Mouse (Mus musculus): ENCODE measurements at regions not wholly inside any gene's neighbourhood (a gene's known extent, or its start where the extent isn't known, plus 50 kb on each side); places are given as distances from the start of the nearest gene placed in this dataset.
"Not testable (repeated sequence)": the region's sequence is repeated elsewhere in the genome, so short reads cannot be mapped to it uniquely, and the experiment has no call there.

- DNase-seq = no peak
These were observed 66.9 kb downstream of the Twistnb start for GRCm38 (mm10) chr12:33496306-33496705.

GRCm38 (mm10) chr12:33497319-33497892 lies 68.0 kb downstream of the Twistnb start:
- DNase-seq = no peak

- DNase-seq = no peak
These were observed 112.1 kb downstream of the Twistnb start for GRCm38 (mm10) chr12:33541566-33541965.

GRCm38 (mm10) chr12:33551660-33552059 lies 122.2 kb downstream of the Twistnb start:
- not testable (repeated sequence) for DNase-seq

- no peak for DNase-seq
These were observed 122.8 kb downstream of the Twistnb start for GRCm38 (mm10) chr12:33552231-33552630.

- no peak for DNase-seq
These were observed 123.2 kb downstream of the Twistnb start for GRCm38 (mm10) chr12:33552651-33553050.

- no peak for DNase-seq
These were observed 124.3 kb downstream of the Twistnb start for GRCm38 (mm10) chr12:33553731-33554130.

- DNase-seq = no peak
These were observed 131.7 kb downstream of the Twistnb start for GRCm38 (mm10) chr12:33561141-33561540.

GRCm38 (mm10) chr12:33577877-33578428 lies 148.5 kb downstream of the Twistnb start:
- no peak for DNase-seq

- DNase-seq = no peak
These were observed 151.4 kb downstream of the Twistnb start for GRCm38 (mm10) chr12:33580809-33581208.

- no peak for DNase-seq
These were observed 161.6 kb downstream of the Twistnb start for GRCm38 (mm10) chr12:33591031-33591430.

- DNase-seq = no peak
These were observed 163.0 kb downstream of the Twistnb start for GRCm38 (mm10) chr12:33592431-33592911.

- DNase-seq = peak; percentile 8
These were observed 163.5 kb downstream of the Twistnb start for GRCm38 (mm10) chr12:33592938-33593337.

GRCm38 (mm10) chr12:33593685-33594084 lies 164.2 kb downstream of the Twistnb start:
- no peak for DNase-seq

- peak; percentile 11 for DNase-seq
These were observed 176.0 kb downstream of the Twistnb start for GRCm38 (mm10) chr12:33605393-33605792.

- DNase-seq = no peak
These were observed 178.6 kb downstream of the Twistnb start for GRCm38 (mm10) chr12:33607811-33608602.

- DNase-seq = no peak
These were observed 182.9 kb downstream of the Twistnb start for GRCm38 (mm10) chr12:33612378-33612777.

- no peak for DNase-seq
These were observed 191.0 kb downstream of the Twistnb start for GRCm38 (mm10) chr12:33620391-33620790.

- DNase-seq = no peak
These were observed 196.9 kb downstream of the Twistnb start for GRCm38 (mm10) chr12:33626092-33626882.

GRCm38 (mm10) chr12:33652597-33652996 lies 223.2 kb downstream of the Twistnb start:
- DNase-seq = no peak

- no peak for DNase-seq
These were observed 246.1 kb downstream of the Twistnb start for GRCm38 (mm10) chr12:33675508-33675907.

- DNase-seq = no peak
These were observed 235.4 kb upstream of the Ferd3l start for GRCm38 (mm10) chr12:33692870-33693269.

- peak; percentile 31 for DNase-seq
These were observed 213.8 kb upstream of the Ferd3l start for GRCm38 (mm10) chr12:33714392-33714791.

All from kidney, postnatal 10 days (tissue).